Mouse (Mus musculus): ENCODE data around the gene Gm20388.

DNA sequence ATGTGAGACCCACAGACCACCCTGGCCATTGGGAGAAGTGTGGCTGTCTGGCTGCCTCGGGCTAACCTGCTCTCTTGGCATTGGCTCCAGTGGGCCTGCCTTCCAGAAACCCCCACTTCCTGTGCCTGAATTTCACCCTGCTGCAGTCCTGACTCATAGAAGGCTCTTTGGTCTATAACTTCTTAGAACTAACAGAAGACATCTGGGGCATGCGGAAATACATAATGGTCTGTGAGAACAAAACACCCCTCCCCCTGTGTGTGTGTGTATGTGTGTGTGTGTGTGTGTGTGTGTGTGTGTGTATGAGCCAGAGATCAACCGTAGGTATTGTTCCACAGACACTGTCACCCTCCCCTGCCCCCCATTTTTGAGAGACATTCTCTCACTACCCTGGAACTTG lies 152.7 kb downstream of the Gm20388 start:
- TF ChIP-seq CTCF (IDR thresholded peaks at IDR 0.05; ENCODE audit: low read depth) (no peak), EP300 (IDR thresholded peaks at IDR 0.05; ENCODE audit: low read depth) (no peak)

Data from liver, embryonic 14.5 days (tissue).